Mouse (Mus musculus) T-helper 2 cell (primary cell): ENCODE measurements around the gene Plpp1.

ENCODE experiments used
- in situ Hi-C: fragments of 300-600 bp; cut with MboI, MseI; formaldehyde crosslinking; loops from one replicate; pipeline ENCODE4 v1.15.1; 2025; ENCODE audit warnings: high pct_unique_total_duplicates

The Plpp1 gene

DNA sequence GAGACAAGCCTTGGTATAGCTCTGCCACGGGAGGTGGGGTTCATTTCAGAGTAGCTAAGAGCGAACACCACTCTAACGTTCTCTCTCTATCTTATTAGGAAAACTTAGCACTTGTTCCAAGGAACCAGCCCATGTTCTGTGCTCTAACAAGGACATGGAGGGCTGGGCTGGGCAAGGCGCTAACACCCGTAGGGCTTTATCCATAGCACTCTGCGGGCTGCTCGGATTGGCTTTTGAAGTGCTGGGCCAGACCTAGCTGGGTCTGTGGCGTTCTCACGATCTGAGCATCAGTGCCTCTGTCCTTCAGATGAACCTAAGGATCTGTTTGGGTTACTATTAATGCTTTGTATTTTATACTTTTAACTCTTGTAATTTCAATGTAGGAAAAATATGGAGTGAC lies 60.3 kb downstream of the Plpp1 start:
- in situ Hi-C loops: loop anchor here (10.0 kb wide), 1 partner anchor 186 kb away; no protein-coding TSS in a partner anchor

DNA sequence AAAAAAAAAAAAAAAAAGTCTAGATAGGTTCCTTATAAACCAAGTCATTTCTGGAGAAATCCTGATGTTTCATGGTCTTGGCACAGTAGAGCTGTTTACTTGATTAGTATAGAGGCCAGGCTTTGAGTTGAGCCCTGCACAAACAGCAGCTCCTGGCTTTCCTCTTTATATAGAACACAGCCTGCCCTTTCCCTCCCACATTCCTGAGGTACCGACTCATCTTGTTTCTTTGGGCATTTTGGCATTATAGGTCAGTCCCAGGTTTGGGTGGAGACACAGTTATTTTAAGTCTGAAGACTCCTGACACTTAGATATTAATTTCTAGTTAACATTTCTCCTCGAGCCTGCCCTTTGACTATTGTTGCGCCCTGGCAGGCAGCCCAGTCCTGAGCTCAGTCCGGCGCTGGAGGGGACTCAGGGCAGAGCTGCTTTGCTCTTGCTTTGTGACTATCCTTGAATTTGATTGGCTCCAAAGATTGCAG lies 61.3 kb downstream of the Plpp1 start:
- in situ Hi-C loops: loop anchor here (10.0 kb wide), 1 partner anchor 187 kb away; no protein-coding TSS in a partner anchor

DNA sequence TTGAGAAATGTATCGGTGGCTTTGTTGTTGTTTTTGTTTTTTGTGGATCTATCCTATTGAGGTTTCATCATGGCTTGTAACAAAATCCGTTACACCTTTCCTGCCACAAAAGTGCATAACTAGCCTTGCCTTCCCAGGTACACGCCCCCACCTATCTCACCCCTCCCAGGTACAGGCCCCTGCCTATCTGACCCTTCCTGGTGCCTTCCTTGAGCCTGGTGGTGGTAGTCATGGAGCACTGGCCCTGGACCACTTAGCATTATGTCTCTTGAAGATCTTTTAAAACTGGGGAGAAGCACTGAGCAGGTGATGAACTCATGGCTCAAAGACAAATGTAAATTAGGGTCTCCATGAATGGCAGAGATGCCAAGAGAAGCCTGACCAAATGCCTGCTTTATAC lies 61.8 kb downstream of the Plpp1 start:
- in situ Hi-C loops: loop anchor here (10.0 kb wide), 1 partner anchor 188 kb away; no protein-coding TSS in a partner anchor

DNA sequence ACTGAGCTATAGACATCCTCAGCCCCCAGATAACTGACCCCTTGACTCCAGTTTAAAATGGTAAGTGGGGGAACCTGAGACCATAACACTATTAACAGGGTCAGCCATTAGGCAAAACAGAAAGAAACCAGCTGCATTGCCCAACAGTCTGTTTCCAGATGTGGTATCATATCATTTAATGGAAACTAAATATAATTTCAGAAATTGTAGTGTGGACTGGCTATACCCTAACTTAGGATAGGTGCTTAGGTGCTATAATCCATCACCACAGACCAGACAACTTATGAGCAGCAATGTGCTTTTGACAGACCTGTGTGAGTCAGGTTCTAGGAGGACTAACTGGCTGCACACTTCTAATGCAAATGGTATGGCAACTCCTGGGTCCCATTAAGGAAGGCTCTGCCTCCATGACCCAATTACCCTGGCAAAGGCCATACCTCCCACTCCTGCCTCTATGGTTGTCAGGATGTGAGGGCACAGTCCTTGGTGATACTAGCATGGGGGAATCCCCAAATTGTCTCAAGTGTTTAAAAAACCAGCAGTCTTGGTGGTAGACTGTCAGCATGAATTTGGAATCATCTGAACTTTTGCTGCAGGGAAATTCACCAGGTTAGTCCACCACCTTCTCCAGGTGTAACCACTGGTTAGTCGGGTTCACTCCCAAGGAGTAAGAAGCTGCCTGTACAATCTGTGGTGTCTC lies 62.5 kb downstream of the Plpp1 start:
- in situ Hi-C loops: loop anchor here (10.0 kb wide), 1 partner anchor 188 kb away; no protein-coding TSS in a partner anchor

DNA sequence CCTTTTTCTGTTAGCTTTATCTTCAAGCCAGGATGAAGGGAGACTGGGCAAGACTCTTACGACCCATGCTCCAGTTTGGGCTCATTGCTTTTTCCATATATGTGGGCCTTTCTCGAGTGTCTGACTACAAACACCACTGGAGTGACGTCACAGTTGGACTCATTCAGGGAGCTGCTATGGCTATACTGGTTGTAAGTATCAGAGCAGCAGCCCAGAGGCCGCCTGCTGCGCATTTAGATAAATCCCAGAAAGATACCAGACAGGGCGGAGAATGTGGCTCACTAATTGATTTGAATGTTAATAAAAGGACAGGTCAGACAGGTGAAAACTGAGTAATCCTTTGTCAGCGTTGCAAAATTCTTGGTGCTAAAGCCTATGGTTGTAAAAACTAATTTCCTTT lies 66.2 kb downstream of the Plpp1 start:
- in situ Hi-C loops: loop anchor here (10.0 kb wide), 1 partner anchor 192 kb away; no protein-coding TSS in a partner anchor

DNA sequence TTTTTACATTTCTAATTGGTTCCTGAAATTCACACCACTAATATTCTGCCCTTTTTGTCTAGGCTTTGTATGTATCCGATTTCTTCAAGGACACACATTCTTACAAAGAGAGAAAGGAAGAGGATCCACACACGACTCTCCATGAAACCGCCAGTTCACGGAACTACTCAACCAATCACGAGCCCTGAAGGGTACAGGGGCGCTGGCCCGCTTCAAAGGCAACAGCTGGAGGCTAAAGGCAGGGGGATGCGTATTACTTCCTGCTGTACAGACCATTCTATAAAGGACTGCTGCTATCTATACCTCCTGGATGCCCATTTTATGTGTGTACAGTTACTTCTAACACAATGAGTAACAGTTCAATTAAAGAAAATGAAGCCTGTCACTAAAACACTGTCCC lies 66.8 kb downstream of the Plpp1 start:
- in situ Hi-C loops: loop anchor here (10.0 kb wide), 1 partner anchor 193 kb away; no protein-coding TSS in a partner anchor

DNA sequence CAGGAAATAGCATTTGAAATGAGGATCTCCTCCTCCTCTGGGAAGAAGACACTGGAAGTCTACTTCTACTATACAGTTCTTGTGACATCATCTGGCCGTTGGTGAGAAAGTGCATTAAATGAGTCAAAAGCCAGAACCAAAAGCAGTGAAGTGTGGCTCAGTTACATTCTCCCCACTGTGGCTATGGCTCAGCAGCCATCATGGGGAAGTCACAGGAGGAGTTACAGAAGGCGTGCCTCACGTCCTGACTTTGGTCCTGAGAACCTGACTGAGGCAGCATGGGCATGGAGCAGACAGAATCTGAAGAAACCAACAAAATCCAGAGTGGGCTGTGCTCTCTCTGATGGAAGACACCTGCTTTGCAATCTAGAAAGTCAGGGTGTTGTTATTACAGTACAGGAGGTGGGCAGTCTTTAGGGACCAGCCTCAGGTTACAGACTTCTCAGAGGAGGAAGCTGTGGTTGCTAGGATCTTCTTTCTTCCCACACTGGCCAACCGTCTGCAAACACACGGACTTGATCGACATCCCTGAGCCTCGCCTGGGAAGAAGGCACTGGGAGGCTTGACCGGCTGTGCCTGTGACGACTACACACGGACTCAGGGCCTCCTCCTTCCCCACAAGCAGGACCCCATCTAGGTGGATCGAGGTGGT lies 69.6 kb downstream of the Plpp1 start:
- in situ Hi-C loops: no loop called here

DNA sequence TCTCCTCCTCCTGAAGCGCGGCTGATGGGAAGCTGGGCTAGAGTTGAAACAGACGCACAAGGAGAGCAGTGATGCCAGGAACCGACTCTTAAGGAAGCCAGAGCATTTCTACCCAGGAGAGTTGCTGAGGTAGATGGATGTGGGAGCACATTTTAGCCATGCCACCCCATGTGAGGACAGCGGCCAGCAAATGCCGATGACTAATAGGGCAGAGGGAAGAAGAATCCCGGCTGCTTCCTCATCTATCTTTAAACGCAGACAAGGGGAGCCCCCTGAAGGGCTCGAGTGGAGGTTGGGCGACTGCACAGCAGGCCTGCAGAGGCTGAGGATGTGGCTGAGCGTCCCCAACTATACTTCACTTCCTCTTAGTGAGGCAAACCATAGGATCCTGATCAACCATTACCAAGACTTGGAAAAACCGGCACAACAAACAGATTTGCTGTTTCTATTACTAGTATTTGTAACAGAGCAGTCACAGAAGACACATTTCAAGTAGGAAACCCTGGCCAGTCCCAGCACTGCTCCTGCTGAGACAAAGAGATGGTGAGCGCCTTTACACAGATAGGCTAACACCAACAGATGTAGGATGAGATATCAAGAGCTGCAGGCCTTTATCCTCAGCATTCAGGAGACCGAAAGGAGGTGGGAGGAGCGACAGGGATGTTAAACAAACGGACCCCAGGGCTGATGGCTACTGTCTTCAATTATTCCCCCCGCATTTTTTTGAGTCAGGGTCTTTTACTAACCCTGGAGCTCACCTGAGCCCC lies 71.1 kb downstream of the Plpp1 start:
- in situ Hi-C loops: no loop called here

DNA sequence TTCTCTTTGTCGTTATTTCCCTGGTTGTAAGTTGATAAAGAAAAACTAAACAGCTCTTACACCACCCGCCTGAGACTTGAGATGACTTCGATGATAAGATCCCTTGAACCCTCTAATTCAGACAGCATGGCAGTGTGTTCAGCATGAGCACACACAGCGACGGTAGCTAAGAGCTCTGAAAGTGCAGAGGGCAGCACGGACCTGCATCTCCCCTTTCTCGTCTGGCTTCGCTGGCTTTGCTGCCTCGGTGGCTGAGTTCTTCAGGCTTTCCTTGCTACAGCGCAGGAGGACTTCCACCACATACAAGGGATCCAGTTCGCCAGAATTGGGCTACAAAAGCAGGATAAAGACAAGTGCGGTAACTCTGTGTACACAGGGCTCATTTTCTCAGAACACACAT lies 86.6 kb downstream of the Plpp1 start:
- in situ Hi-C loops: no loop called here

DNA sequence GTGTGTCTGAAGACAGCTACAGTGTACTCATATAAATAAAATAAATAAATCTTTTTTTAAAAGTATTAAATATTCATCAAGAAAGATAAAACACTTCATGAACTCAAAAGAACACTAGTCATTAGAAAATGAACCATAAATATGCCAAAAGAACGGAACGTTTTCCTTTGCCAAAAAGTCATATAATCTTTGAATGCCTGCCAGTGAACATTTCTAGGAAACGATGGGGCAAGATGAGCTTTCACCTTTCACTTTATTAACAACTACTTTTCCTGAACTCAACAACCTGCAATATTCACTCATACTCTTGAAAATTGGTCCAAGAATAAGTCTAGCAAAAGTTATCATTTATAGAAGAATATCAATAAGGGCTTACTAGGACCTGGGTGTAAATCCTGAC lies 101.6 kb downstream of the Plpp1 start:
- in situ Hi-C loops: no loop called here

DNA sequence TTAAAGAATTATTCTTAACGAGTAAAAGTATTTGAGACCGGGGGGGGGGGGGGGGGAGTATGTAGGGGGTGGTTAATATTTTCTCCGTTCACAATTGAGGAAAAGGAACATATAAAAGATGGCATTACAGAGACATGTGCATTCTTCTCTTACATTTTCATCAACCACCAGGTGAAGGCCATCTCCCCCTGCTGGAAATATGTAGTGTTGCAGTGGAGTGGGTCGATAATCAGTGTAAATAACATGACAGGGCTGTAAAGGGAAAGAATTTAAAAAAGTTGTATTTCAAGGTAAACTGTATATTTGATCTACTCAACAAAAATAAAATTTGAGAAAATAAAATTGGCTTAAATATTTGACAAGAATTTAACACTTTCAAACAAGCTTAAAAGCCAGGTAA lies 109.1 kb downstream of the Plpp1 start:
- in situ Hi-C loops: no loop called here

DNA sequence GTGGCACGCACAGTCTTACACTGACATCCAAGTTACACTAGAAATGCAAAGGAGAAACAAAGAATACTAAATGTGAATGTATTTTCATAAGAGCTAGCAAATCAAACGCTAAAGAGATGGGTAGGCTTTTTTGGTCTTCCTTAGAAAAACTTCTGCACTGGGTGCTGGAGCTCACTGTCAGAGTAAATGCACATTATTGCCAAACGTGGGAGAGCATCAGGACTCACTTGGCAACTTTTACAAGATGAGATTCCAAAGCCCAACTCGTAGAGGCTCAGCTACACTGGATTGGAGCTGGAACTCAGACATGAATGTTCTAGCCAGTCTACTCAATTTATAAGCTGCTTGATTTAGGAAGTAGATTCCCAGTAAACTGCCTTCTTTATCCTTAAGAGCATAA lies 109.8 kb downstream of the Plpp1 start:
- in situ Hi-C loops: no loop called here
